Mouse (Mus musculus): Measurements from ENCODE around the gene Smpd1.
A peak's percentile ranks its signal among the peaks of the same experiment; 100 is the strongest.

Smpd1 gene

DNA sequence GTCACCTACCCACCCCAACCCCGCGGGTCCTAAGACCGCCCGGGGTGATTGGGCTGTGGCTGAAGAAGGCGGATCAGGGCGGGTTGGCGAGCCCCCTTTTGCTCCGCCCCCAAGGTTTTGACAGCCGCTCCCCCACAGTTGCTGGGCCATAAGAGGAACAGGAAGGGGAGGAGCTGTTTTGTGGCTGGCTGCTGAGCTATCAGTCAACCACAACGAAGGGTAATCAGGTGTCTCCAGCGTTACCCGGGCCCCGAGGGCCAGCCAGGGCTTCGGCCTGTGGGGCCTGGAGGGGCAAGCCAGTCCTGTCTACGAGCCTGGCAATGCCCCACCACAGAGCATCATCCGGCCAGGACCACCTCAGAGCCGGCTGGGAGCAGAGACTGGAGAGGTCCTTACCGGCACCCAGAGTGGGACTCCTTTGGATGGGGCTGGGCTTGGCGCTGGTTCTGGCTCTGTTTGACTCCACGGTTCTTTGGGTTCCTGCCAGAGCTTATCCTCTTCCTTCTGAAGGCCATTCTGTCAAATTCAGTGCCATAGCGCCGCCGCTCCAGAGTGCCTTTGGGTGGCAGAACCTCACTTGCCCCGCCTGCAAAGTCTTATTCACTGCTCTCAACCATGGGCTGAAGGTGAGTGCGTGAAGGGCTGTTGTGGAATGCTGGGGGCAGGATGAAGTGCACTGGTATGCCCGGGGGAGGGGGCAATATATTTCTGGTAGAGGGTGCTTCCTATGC is at the start of gene Smpd1:
Gene Smpd1 (plus strand): TSS at position 149 of the 731 bp plus-strand sequence.
- DNase-seq (ENCODE audit: low spot score in 2 of 2), result peak; percentile 95 to 97

DNA sequence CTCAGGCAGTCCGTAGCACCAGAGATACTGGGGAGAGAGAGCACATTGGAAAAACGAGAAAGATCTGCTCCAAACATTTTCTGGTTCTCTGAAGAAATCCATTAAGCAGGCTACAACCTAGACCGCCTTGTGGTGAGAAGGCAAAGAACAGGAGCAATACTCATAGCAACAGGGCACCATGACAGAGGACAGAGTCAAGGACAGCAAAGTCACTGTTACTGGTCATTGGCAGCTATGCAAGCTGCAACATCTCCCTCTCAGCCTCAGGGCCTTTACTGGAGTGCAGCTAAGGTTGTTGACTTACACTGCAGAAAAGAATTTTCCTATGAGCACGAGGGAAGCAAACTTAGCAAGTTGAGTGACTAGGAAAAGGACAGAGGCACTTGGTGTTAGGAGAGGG is 46.9 kb upstream of the Smpd1 start:
- DNase-seq (ENCODE audit: low spot score in 2 of 2), result no peak

DNA sequence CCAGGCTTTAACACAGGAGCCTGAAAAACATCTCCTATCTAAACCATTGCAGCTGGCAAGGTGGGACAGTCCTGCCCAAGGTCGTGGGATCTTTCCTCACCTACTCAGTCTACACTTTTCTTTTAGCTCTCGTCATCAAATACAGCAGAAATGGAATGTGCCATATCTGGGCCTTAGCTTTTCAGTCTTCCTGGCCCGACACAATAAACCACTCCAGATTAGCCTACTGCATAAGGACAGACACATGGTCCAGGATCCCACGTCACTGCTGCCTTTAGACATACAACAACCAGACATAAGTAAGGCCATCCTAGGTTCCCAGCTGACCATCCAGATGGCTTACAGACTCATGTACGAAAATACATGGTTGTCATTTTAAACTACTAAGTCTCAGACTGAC is 44.0 kb upstream of the Smpd1 start:
- no peak for DNase-seq (ENCODE audit: low spot score in 2 of 2)

DNA sequence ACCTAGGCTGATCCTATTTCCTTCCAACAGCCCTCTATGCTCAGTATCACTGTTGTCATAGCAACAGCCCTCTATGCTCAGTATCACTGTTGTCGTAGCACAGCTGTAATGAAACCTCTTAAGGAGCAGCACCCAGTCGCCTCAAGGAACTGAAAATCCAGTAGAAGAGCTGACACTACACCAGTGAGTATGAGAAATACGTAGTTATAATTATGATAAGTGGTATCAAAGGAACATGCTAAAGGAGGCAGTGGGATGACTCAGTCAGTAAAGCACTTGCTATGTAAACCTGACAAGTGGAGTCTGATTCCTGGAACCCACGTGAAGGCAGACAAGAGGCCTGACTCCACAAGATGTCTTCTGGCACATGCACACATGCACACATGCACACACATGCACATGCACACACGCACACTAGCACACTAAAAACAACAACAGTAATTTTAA is 40.3 kb upstream of the Smpd1 start:
- no peak for DNase-seq (ENCODE audit: low spot score in 2 of 2)

DNA sequence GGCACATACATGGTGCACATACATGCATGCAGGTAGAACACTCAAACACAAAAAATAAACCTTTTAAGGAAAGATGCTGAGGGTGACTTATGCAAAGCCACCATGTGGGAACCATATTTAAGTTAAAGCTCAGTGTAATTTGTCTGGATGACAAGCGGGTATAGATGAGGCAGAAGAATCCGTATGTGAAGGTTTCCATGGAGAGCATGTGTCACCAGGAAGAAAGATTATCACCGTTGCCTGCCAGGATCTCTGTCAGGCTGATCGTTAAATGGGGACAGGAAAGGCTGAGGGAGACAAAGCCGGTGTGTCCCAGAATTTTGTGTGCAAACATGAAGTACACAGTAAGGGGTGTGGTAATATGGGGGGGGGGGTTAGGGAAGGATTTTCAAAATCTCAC is 39.6 kb upstream of the Smpd1 start:
- no peak for DNase-seq (ENCODE audit: low spot score in 2 of 2)

DNA sequence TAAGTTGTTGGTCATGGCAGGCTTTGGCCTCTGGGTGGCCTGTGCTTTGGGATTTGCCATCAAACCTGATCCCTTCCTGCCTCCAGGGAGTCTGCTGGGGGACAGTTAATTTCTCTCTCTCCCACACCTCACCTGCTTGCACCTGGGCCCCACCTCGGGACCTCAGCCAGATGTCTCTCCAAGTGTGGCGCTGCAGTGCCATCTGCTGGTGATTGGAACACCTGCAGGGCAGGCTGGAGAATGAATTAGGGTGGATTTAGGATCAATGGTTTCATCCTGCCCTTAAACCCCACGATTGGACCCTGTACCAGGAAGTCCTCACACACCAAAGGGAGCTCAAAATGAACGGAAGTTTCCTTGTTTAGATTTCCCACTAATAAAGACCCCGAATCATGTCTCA is 39.0 kb upstream of the Smpd1 start:
- peak; percentile 12 to 18 for DNase-seq (ENCODE audit: low spot score in 2 of 2)

DNA sequence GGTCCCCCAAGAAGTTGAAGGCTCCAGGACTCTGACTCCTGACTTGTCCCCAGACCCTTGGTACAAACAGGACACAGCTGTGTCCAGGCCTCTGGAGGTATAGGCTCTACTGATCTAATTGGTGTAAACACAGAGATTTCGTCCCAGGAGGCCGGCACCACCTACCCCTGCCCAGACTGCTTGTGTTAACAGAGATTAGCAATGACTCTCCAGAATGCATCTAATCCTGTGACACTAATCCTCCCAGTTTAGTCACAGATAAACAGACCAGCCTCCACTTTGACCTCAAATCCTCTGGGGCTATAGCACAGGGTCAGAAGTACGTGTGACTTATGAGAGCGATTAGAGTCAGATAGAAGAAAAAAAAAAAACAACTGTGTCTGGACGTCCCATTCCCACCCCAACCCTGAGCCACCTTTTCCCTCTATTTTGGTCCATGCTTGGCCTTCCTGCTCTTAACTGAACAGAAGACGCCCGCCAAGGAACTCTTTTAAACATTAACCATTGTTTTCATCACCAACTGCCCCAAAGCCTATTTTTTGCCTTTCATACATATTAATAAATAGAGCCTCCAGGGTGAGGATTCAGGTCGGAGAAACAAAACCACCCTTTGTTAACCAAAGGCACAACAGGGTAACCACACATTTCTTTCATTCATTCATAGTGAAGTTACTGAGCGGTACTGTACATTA is 37.3 kb upstream of the Smpd1 start:
- DNase-seq (ENCODE audit: low spot score in 2 of 2), result no peak

DNA sequence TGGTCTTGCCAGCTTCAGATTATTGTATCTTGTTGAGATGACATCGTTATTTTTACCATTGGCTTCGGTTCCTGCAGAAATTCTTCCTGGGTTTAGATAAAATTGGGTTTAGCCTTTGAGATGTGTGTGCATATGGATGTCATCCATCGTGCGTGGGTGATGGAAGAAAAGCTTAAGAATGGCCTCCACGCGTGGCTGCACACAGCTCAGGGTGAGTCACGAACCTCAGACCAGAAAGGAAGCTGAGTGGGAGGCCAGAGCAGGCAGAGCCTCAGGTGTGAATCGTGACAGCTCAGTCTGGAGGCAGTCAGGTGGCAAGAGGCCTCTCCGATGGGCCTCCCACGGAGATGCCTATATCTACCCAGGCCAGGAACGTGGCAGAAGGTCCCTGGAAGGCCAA is 34.8 kb upstream of the Smpd1 start:
- DNase-seq (ENCODE audit: low spot score in 2 of 2), result no peak

DNA sequence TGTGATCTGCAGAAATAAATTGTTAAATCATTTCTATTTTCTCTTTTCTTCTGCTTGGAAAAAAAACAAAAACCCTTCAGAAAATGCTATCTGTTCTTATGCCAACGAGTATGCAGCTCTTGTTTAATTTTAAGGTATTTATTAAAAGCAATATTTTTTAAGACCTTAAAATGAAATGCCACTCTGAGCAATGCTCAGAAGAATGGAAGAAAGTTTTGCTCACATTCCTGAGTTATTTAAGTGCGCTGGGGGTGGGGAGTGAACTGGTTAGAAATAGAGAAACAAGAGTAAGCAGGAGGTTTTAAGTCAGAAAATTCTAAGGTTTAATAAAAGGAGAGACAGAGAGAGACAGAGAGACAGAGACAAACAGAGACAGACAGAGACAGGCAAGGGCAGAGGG is 34.4 kb upstream of the Smpd1 start:
- DNase-seq (ENCODE audit: low spot score in 2 of 2), result no peak

DNA sequence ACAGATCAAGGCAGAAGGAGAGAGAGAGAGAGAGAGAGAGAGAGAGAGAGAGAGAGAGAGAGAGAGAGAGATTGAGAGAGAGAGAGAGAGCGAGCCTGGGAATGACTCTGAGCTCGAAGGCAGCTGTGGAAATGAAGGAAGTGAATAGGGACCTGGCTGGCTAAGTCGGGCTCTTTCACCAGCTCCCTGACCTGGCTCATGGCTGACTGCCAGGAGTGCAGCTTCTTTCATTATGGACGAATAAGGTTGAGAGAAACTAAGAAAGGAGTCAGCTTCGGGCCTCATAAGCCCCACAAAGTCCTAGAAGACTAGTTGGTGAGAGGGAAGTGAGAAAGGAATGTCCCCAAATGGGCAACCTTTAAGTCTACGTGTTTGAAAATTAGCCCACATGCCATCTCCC is 34.0 kb upstream of the Smpd1 start:
- no peak for DNase-seq (ENCODE audit: low spot score in 2 of 2)

DNA sequence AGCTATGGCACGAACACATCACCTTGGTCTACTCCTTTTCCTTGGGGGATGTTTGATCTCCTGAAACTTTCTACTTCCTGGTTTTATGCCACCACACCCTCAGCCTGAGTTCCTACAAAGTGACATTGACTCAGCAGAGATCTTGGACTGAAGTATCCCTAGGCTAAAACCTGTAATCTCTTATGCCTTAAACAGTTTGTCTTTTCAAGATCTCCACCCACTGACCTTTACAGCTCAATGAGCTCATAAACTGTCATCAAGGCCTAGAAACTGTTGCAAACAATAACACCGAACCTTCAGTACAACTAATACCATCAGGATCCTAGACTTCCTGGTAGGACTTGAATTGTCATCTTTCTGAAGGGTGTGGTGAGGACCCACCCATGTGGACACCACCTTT is 29.9 kb upstream of the Smpd1 start:
- DNase-seq (ENCODE audit: low spot score in 2 of 2), result no peak

DNA sequence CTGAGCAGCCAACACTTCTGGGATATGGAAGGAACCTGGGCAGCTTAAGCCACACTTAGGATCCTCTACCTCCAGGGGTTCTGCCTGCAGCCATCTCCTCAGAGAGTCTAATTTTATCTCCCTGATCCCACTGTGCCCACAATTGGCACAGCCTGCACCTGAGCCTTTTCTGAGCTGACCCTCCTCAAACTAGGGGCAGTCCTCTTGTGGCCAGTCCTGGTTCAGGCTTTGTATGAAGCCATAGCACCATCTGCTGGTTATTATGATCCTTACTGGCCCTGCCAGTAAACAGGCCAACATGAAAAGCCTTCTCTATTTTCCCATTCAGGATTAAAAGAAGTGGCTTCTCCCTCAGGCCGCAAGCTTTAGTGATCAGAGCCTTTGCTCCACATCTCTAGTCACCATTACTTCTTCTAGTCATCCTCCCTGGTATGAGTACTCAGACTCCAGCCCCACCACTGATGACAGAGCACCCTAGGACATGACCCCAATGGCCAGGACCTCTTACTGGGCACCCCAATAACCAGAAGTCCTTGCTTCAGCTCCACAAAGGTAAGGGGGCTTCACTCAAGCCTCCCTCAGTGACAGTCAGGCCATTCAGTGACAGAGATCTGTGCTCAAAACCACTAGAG is 26.7 kb upstream of the Smpd1 start:
- DNase-seq (ENCODE audit: low spot score in 2 of 2), result peak in 1 of 2 experiments; percentile 3

DNA sequence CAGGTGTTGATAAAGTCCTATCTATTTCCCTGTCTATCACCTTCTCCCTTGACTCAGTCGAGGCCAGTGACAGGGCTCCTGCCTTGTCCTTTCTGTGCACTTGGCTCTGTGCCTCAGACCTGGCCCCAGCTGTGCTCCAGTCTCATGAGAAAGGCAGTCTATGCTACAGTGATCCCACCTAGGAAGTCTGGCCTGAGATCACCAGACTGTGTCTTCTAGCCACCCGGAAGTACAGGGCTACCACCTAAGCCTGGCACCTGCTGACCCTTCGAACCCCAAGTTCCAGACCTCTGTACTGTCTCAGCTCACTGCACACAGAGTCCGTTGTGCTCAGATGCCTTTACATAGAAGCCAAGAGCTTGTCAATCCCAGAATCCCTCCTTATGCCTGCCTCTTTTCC is 26.1 kb upstream of the Smpd1 start:
- DNase-seq (ENCODE audit: low spot score in 2 of 2), result no peak

DNA sequence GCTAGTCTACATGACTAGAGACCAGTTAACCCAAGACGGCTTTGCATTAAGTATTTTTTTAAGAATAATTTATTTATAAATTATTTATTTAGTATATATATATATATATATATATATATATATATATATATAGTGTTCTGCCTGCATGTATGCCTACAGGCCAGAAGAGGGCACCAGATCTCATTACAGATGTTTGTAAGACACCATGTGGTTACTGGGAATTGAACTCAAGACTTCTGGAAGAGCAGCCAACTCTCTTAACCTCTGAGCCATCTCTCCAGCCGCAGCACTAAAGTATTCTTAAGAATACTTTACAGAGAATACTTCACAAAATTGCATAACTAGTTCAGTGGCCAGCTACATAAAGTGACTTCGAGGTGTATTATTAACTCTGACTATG is 20.0 kb upstream of the Smpd1 start:
- DNase-seq (ENCODE audit: low spot score in 2 of 2), result no peak

DNA sequence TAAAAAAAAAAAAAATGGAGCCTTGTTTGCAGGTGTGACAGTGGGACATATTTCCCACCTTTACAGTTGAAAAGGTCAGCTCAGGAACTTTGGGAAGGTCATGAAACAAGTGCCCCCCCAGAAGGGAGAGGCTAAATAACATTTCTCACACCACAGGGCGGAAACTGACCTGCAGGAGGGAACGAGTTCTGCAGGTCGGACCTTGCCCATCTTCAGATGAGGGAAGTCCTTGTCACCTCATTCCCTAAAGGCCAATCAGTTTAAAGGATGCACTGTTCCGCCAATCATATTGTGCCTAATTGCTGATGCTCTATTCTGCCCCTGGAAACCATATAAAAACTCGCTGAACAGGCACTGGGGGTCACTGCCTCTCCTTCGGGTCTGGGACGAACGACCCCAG is 8.2 kb upstream of the Smpd1 start:
- DNase-seq (ENCODE audit: low spot score in 2 of 2), result no peak

DNA sequence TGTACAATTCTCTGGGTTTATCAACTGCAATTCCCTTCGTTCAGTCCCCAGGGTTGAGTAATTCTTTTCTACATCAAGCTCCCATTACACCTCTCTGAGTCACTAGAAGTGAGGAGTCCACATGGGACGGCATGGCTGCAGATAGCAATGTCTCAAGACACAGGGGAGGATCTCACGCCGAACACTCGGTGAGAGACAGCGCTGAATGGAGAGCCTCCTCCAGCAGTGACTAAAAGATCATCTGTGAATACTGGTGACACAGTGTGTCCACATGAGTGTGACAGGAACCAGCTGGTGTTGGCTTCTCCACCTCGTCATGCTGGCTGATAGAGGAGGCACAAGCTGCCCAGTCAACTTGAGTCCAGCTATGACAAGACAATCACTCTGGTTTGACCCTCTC is 6.2 kb upstream of the Smpd1 start:
- DNase-seq (ENCODE audit: low spot score in 2 of 2), result no peak

DNA sequence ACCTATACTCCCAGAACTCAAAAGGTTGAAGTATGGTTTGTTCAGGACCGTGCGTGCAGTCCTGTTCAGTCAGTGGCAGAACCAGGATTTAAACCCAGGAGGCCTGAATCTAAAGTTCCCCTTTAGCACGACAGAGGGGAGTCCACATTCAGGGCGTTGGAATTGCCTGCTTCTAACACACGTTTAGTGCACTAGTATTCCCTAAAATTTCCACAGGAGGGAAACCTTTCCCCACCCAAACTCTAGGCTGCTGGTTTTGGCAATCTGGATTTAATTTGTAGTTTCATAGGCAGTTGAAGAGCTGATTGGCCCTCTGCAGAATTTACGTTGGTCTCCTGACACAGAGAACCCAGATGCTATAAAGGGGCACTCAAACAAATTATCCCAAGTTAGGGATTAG is 5.1 kb upstream of the Smpd1 start:
- no peak for DNase-seq (ENCODE audit: low spot score in 2 of 2)

DNA sequence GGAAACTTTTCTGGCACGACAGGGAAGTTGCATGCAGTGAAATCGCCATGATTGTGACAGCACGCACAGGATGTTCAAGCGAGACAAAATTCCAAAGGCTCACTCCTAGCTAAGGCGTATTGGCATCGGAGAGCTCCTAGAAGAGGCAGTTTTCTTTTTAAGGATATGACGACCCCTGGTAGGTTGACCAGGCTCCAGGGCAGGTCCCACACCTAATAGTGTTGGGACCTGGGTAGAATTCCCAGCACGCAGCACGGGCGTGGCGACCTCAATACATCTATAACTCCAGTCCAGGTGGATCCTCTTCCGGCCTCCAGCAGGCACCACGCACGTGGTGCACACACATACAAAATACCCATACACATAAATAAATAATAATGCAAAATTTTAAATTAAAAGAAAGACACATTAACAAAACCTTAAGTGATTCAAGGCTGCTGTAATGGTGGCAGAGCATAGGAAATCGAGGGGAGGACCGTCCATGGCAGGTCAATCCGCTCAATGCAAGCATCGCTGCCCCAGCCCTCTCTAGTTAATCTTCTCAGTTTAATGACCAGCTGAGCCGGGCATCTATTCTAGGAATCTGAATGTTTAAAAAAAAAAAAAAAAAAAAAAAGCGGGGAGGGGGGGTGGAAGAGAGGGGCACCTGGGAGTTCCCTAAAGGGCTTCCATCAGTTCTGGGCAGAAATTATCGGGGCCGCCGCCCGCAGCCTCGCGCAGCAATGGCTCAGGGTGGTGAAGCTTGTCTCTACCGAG is 526 bp upstream of the Smpd1 start:
- DNase-seq (ENCODE audit: low spot score in 2 of 2), result no peak

DNA sequence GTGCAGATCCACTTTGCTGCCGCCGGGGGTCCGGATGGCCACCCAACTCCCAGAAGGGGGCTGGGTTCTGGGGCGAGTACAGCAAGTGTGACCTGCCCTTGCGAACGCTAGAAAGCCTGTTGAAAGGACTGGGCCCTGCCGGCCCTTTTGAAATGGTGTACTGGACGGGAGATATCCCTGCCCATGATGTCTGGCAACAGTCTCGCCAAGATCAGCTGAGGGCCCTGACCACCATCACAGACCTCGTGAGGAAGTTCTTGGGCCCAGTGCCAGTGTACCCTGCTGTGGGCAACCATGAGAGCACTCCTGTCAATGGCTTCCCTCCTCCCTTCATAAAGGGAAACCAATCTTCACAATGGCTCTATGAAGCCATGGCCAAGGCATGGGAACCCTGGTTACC is 1.4 kb downstream of the Smpd1 start:
- no peak for DNase-seq (ENCODE audit: low spot score in 2 of 2)

DNA sequence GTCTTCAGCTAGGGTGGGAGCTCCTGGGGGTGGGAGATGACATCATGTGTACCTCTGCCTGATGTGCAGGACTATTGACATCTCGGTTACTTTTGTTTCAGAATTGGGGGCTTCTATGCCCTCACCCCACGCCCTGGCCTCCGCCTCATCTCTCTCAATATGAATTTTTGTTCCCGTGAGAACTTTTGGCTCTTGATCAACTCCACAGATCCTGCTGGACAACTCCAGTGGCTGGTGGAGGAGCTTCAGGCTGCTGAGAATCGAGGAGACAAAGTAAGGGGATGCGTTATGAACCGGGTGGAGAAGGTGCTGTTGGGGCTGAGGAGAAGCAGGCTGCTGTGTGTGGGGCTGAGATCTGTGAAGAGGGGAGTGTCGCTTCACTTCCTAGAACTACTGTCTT is 2.2 kb downstream of the Smpd1 start:
- no peak for DNase-seq (ENCODE audit: low spot score in 2 of 2)

DNA sequence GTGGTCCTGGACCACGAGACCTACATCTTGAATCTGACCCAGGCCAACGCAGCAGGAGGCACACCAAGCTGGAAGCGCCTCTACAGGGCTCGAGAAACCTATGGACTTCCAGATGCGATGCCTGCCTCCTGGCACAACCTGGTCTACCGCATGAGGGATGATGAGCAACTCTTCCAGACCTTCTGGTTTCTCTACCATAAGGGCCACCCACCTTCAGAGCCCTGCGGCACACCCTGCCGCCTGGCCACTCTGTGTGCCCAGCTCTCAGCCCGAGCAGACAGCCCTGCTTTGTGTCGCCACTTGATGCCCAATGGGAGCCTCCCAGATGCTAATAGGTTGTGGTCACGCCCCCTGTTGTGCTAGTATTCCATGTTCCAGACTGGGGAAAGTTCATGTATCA is 3.5 kb downstream of the Smpd1 start:
- DNase-seq (ENCODE audit: low spot score in 2 of 2), result no peak

DNA sequence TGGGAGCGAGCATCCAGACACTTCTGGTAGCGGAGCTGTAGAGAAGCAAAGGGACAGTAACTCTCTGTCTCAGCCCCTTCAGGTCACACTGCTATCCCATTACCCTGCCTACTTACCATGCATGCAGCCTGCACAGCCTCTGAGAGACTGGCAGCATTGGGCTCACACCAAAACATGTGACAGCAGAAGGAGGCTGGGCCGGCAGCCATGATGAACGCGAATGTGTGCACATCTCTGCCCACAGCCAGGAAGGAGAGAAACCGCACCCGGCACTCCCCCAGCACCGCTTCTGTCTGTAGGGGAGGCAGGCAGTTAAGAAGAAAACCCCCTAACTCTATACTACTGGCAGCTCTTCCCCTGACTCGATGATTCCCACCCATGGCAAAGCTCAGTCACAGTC is 4.9 kb downstream of the Smpd1 start:
- DNase-seq (ENCODE audit: low spot score in 2 of 2), result no peak

Data from heart, adult 9 months (tissue).